Mouse (Mus musculus): ENCODE measurements around the gene Crbn.

DNA sequence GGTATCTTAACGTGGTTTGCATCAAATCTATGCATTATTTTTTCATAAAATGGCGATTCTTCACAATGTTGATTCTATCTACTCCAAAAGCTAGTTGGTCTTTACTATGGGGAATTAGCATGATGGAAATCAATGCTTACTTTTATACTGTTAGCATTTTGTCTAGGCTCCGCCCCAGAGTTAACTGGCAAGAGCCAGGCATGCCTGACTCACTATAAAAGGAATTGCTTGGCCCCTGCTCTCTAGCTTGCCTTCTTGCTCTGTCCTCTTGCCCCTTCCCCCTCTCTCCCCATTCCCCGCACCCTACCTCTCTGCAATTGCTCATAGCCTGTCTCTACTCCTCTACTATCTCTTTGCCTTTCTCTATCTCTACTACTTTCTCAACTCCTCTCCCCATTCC lies 33.1 kb downstream of the Crbn start:
- TF ChIP-seq CTCF (IDR thresholded peaks at IDR 0.05; ENCODE audit: low read depth) (no peak), EP300 (IDR thresholded peaks at IDR 0.05; ENCODE audit: low read depth) (no peak)
